Mouse (Mus musculus): Measurements from ENCODE around the gene Nop16.

DNA sequence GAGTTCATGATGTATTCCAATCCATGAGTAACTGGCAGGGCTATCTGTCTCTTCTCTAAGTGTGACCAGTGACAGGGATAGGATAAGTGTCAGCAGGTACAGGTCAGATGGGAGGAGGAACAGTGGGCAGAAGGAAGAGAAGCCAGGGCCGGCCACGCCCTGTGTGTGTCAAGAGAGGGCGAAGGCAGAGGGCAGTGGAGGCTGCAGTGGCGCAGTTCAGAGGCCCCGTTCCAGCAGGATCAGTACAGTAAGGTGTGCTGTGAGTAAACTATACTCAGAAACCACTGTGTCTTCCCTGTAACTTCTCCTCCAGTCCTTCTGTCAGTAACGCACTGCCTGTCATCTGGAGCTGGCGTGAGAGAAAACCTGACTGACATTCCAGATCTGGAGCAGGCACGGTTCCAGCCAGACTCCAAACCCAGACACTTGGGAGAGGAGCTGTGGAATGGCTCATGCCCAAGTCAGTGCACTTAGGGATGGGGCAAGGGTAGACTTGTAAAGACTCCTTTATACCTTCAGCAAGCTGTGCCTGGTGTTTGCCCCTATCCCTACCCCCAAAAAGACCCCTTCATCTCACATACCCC lies 6.3 kb upstream of the Nop16 start:
- TF ChIP-seq EP300 (IDR thresholded peaks at IDR 0.05; ENCODE audit: low read depth) (no peak), CTCF (IDR thresholded peaks at IDR 0.05; ENCODE audit: low read depth) (no peak)

All from liver, postnatal 0 days (tissue).